Mouse (Mus musculus) MEL (cell line): ENCODE data around the gene Hba-a2. TPM values are rescaled to one million over a fixed set of nuclear protein-coding genes. Genes with fewer than 3 reads are reported as not detected.
"Not testable (repeated sequence)": the region's sequence is repeated elsewhere in the genome, so short reads cannot be mapped to it uniquely, and the experiment has no call there.

ENCODE experiments used
- DNase-seq: peaks from one replicate; pipeline ENCODE4 v3.0.0; 2011; ENCODE audit warnings: low read depth, low spot score
- H3K27ac ChIP-seq: 2 replicates; pipeline ENCODE4 v1.5.1; 2012; ENCODE audit warnings: low read depth, mild to moderate bottlenecking, control low read depth, low read length, moderate library complexity; ENCODE audit not compliant: control insufficient read depth
- H3K27me3 ChIP-seq, 2 experiments: fragments of 150-350 bp in 1 of 2; sonication (generic) in 1 of 2; 2 replicates each; pipeline ENCODE4 v1.6.1; 2012; ENCODE audit warnings: low read length in 2 of 2, mild to moderate bottlenecking in 2 of 2, improper control_type of control experiment in 1 of 2, moderate library complexity in 1 of 2; ENCODE audit not compliant: insufficient read depth in 2 of 2, control insufficient read depth in 1 of 2
- H3K36me3 ChIP-seq, 2 experiments: 2 replicates each; pipeline ENCODE4 v1.6.1; 2012 to 2014; ENCODE audit warnings: low read length in 2 of 2, improper control_type of control experiment in 1 of 2, inconsistent platforms in 1 of 2, mild to moderate bottlenecking in 1 of 2; ENCODE audit not compliant: insufficient read depth in 2 of 2, control insufficient read depth in 1 of 2
- H3K4me1 ChIP-seq, 2 experiments: fragments of 150-350 bp in 1 of 2; sonication (generic) in 1 of 2; 2 replicates each; pipeline ENCODE4 v1.6.1; 2012; ENCODE audit warnings: low read length in 2 of 2, improper control_type of control experiment in 1 of 2, mild to moderate bottlenecking in 1 of 2; ENCODE audit not compliant: insufficient read depth in 2 of 2, control insufficient read depth in 1 of 2
- H3K4me3 ChIP-seq, 2 experiments: fragments of 150-350 bp in 1 of 2; sonication (generic) in 1 of 2; 2 replicates each; pipeline ENCODE4 v1.5.1; 2012; ENCODE audit warnings: low read depth in 2 of 2, low read length in 2 of 2, mild to moderate bottlenecking in 2 of 2, moderate library complexity in 2 of 2, control low read depth in 1 of 2, improper control_type of control experiment in 1 of 2; ENCODE audit not compliant: control insufficient read depth in 1 of 2, insufficient read depth in 1 of 2
- H3K79me2 ChIP-seq: 2 replicates; pipeline ENCODE4 v1.6.1; 2012; ENCODE audit warnings: mild to moderate bottlenecking, low read length, moderate library complexity; ENCODE audit not compliant: control insufficient read depth, poor library complexity, insufficient read depth
- H3K9ac ChIP-seq: 2 replicates; pipeline ENCODE4 v1.6.1; 2012; ENCODE audit warnings: low read depth, mild to moderate bottlenecking, control low read depth, low read length, moderate library complexity; ENCODE audit not compliant: control insufficient read depth, poor library complexity, severe bottlenecking
- H3K9me3 ChIP-seq: fragments of 150-350 bp; sonication (generic); replicated peaks from 2 replicates; pipeline ENCODE4 v1.6.1; 2012; ENCODE audit warnings: mild to moderate bottlenecking, low read length, improper control_type of control experiment, moderate library complexity; ENCODE audit not compliant: insufficient read depth
- CTCF ChIP-seq, 3 experiments: IDR thresholded peaks in 2 of 3; conservative IDR thresholded peaks in 1 of 3; 2 replicates each; pipeline ENCODE4 v1.5.1; 2011 to 2012; ENCODE audit warnings: low read length in 3 of 3, low read depth in 2 of 3, mild to moderate bottlenecking in 2 of 3, improper control_type of control experiment in 1 of 3, inconsistent platforms in 1 of 3, mixed read lengths in 1 of 3, moderate library complexity in 1 of 3; ENCODE audit not compliant: control insufficient read depth in 1 of 3, insufficient read depth in 1 of 3, poor library complexity in 1 of 3, severe bottlenecking in 1 of 3
- ETS1 ChIP-seq: IDR thresholded peaks from 2 replicates; pipeline ENCODE4 v1.6.1; 2012; ENCODE audit warnings: low read depth, mild to moderate bottlenecking, inconsistent platforms, low read length, improper control_type of control experiment, moderate library complexity
- GABPA ChIP-seq: IDR thresholded peaks from 2 replicates; pipeline ENCODE4 v1.6.1; 2012; ENCODE audit warnings: low read depth, mild to moderate bottlenecking, inconsistent platforms, low read length, improper control_type of control experiment, moderate library complexity
- MYB ChIP-seq: IDR thresholded peaks from 2 replicates; pipeline ENCODE4 v1.6.1; 2011; ENCODE audit warnings: mild to moderate bottlenecking, low read depth, low read length, improper control_type of control experiment
- NELFE ChIP-seq: IDR thresholded peaks from 2 replicates; pipeline ENCODE4 v1.6.1; 2011; ENCODE audit warnings: low read depth, low read length, improper control_type of control experiment
- NRF1 ChIP-seq: IDR thresholded peaks from 2 replicates; pipeline ENCODE4 v1.6.1; 2014; ENCODE audit warnings: low read depth, mild to moderate bottlenecking, inconsistent platforms, low read length, improper control_type of control experiment, moderate library complexity; ENCODE audit not compliant: poor library complexity, insufficient read depth, severe bottlenecking
- POLR2AphosphoS5 ChIP-seq: IDR thresholded peaks from 2 replicates; pipeline ENCODE4 v1.6.1; 2012; ENCODE audit warnings: low read depth, borderline replicate concordance, mild to moderate bottlenecking, inconsistent platforms, low read length, moderate library complexity, mixed read lengths
- RAD21 ChIP-seq: IDR thresholded peaks from 2 replicates; pipeline ENCODE4 v1.6.1; 2011; ENCODE audit warnings: mild to moderate bottlenecking, low read depth, low read length, improper control_type of control experiment
- SIN3A ChIP-seq: IDR thresholded peaks from 2 replicates; pipeline ENCODE4 v1.6.1; 2012; ENCODE audit warnings: low read length, improper control_type of control experiment, inconsistent platforms
- SMC3 ChIP-seq: IDR thresholded peaks from 2 replicates; pipeline ENCODE4 v1.6.1; 2011; ENCODE audit warnings: low read depth, low read length, improper control_type of control experiment
- TBP ChIP-seq: IDR thresholded peaks from 2 replicates; pipeline ENCODE4 v1.8.0; 2011; ENCODE audit warnings: low read depth, low read length, improper control_type of control experiment
- TCF12 ChIP-seq: IDR thresholded peaks from 2 replicates; pipeline ENCODE4 v1.6.1; 2014; ENCODE audit warnings: low read depth, mild to moderate bottlenecking, inconsistent platforms, low read length, improper control_type of control experiment, moderate library complexity
- ZC3H11A ChIP-seq: IDR thresholded peaks from 2 replicates; pipeline ENCODE4 v1.6.1; 2012; ENCODE audit warnings: low read depth, mild to moderate bottlenecking, inconsistent platforms, low read length, improper control_type of control experiment
- ZNF384 ChIP-seq: IDR thresholded peaks from 2 replicates; pipeline ENCODE4 v1.6.1; 2012; ENCODE audit warnings: low read depth, mild to moderate bottlenecking, inconsistent platforms, low read length, improper control_type of control experiment
- polyA plus RNA-seq, 2 experiments: library from polyadenylated mRNA; stranded (reverse) in 1 of 2; unstranded in 1 of 2; fragments of >175 nt in 1 of 2; fragments of >200 nt in 1 of 2; gene quantifications; 2 replicates each; pipeline versions ENCODE4 v1.2.1 to v1.2.4; 2012; ENCODE audit warnings: low replicate concordance in 2 of 2, low read depth in 1 of 2; ENCODE audit not compliant: insufficient read length in 2 of 2, insufficient read depth in 1 of 2, missing spikeins in 1 of 2
- total RNA-seq: library from RNA; depleted of rRNA; stranded (reverse); fragments of 300-350 nt; gene quantifications from 2 replicates; pipeline ENCODE4 v1.2.3, GENCODE M21; 2012

The Hba-a2 gene
- total and polyA plus RNA-seq, 3 experiments, result 202 to 432 (median 313) TPM

GRCm38 (mm10) chr11:32285031-32285775 is 11.1 kb upstream of the Hba-a2 start:
- H3K9ac ChIP-seq, result no peak overlapping the region
- H3K36me3 ChIP-seq, result peaks cover 0 to 5% of the 10 kb centered on the region in 2 experiments; a peak in 2 of 4 replicates
- H3K27ac ChIP-seq, result no peak overlapping the region
- TF ChIP-seq NELFE, result no peak
- no peak for TF ChIP-seq TCF12
- no peak for TF ChIP-seq ETS1
- TF ChIP-seq NRF1, result no peak
- TF ChIP-seq TBP, result no peak
- no peak for TF ChIP-seq MYB
- TF ChIP-seq GABPA, result no peak
- H3K27me3 ChIP-seq, result no peaks in the 10 kb centered on the region
- no peaks in the 10 kb centered on the region for H3K9me3 ChIP-seq
- H3K4me3 ChIP-seq, result no peak overlapping the region
- no peaks in the 10 kb centered on the region for H3K79me2 ChIP-seq
- no peak for DNase-seq
- peaks cover 5 to 16% of the 10 kb centered on the region in 2 experiments; a peak in 3 of 4 replicates for H3K4me1 ChIP-seq

- not testable (repeated sequence) for H3K36me3 ChIP-seq, H3K9me3 ChIP-seq, H3K27ac ChIP-seq, H3K4me3 ChIP-seq, H3K27me3 ChIP-seq, DNase-seq, H3K79me2 ChIP-seq, H3K9ac ChIP-seq
- peaks cover 5 to 13% of the 10 kb centered on the region in 2 experiments; a peak in 3 of 4 replicates for H3K4me1 ChIP-seq
- peak in 2 of 3 experiments; percentile 9 to 21; a peak in 1 of 6 replicates for TF ChIP-seq CTCF (IDR thresholded peaks at IDR 0.05 in 2 of 3, conservative IDR thresholded peaks at IDR 0.05 in 1 of 3; ENCODE audit: control insufficient read depth in 1 of 3, insufficient read depth in 1 of 3, low read depth in 2 of 3, low read length in 3 of 3, poor library complexity in 1 of 3, severe bottlenecking in 1 of 3)
Observed at GRCm38 (mm10) chr11:32285887-32286286, 10.4 kb upstream of the Hba-a2 start.

GRCm38 (mm10) chr11:32286695-32287492 is 9.4 kb upstream of the Hba-a2 start, which contains the start of gene Hbq1b:
Gene Hbq1b, plus strand, starts transcription at chr11:32286965.
- TF ChIP-seq SIN3A, result 0 out of 2 replicates have a peak, but pooled peaks have one; percentile 27
- peak; percentile 66 to 73 (median 66) for TF ChIP-seq CTCF (IDR thresholded peaks at IDR 0.05 in 2 of 3, conservative IDR thresholded peaks at IDR 0.05 in 1 of 3; ENCODE audit: control insufficient read depth in 1 of 3, insufficient read depth in 1 of 3, low read depth in 2 of 3, low read length in 3 of 3, poor library complexity in 1 of 3, severe bottlenecking in 1 of 3)
- TF ChIP-seq ZNF384, result peak; percentile 47; the same call in 1 of the 2 replicates
- TF ChIP-seq ZC3H11A, result peak; percentile 53
- peak; percentile 51 for TF ChIP-seq RAD21
- TF ChIP-seq POLR2AphosphoS5, result peak; percentile 19; the same call in 1 of the 2 replicates
- TF ChIP-seq SMC3, result peak; percentile 70
- peak within 1 kb of the TSS; percentile 51 for H3K9ac ChIP-seq
- DNase-seq, result peak; percentile 85
- not testable (repeated sequence) for H3K36me3 ChIP-seq, H3K9me3 ChIP-seq, H3K27ac ChIP-seq, H3K79me2 ChIP-seq, H3K4me1 ChIP-seq, H3K27me3 ChIP-seq
- peak within 1 kb of the TSS; percentile 55 to 65 for H3K4me3 ChIP-seq
